8 mouse cellular contexts compared by ENCODE assay signal in the genomic region with DNA sequence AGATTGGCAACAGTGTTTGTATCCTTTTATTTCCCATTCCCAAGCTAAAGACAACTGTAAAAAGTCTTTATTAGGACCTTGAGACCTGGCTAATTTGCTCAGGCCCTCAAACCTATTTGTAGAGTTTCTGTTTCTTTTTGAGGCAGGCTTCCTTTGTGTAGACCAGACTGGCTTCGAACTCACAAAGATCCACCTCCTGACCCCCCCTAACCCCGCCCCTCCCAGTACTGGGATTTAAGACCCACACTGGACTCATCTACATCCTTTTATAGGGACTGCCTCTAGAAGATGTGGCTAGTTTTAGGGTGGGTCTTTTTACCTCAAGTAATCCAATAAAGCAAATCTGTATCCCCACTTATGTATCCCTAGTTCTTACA. TPM values are rescaled to one million over a fixed set of nuclear protein-coding genes. Genes with fewer than 3 reads are reported as not detected.
DNase-seq lines count a peak whose midpoint lies in the region; ATAC-seq and TF ChIP-seq lines count a peak whose summit lies in the region.

No protein-coding gene starts in this region.

- H3K9ac ChIP-seq in kidney, embryonic 16.5 days (replicated peaks; ENCODE audit: low read length) = peak overlapping the region; percentile 44
- no peak overlapping the region for H3K9ac ChIP-seq in intestine, embryonic 14.5 days (ENCODE audit: low read length)

- H3ac ChIP-seq in myocyte (ENCODE audit: control insufficient read depth, insufficient read length) = peak overlapping the region; percentile 65

- no peaks in the 10 kb centered on the region for H3K27me3 ChIP-seq in kidney, embryonic 16.5 days (ENCODE audit: insufficient read depth, low read length)
- peaks cover 37% of the 10 kb centered on the region for H3K27me3 ChIP-seq in embryonic facial prominence, embryonic 10.5 days (replicated peaks; ENCODE audit: low read depth, poor library complexity, severe bottlenecking)
- H3K27me3 ChIP-seq in intestine, embryonic 14.5 days (replicated peaks; ENCODE audit: control insufficient read depth, insufficient read depth, low read length) = no peaks in the 10 kb centered on the region
- H3K27me3 ChIP-seq in myocyte (ENCODE audit: control insufficient read depth, insufficient read depth, insufficient read length) = no peaks in the 10 kb centered on the region

- WGBS in kidney, embryonic 16.5 days = 24% methylated on average over 2 of the region's 2 CpGs
- 20% methylated on average over 2 of the region's 2 CpGs for WGBS in embryonic facial prominence, embryonic 10.5 days
- WGBS in intestine, embryonic 14.5 days = 31% methylated on average over 2 of the region's 2 CpGs

- peaks cover 43% of the 10 kb centered on the region for H3K79me2 ChIP-seq in myocyte (ENCODE audit: control insufficient read depth, insufficient read depth)

- ATAC-seq in kidney, embryonic 16.5 days (ENCODE audit: low FRiP score, low TSS enrichment) = no peak
- no peak for ATAC-seq in intestine, embryonic 14.5 days (replicated peaks; ENCODE audit: low FRiP score, low TSS enrichment, low read depth)

- peak overlapping the region; percentile 74 for H3K4me2 ChIP-seq in kidney, embryonic 16.5 days (replicated peaks; ENCODE audit: low read depth, low read length)
- H3K4me2 ChIP-seq in intestine, embryonic 14.5 days (ENCODE audit: low read length) = peak overlapping the region; percentile 51
- H3K4me2 ChIP-seq in myocyte (ENCODE audit: low read depth) = peak overlapping the region; percentile 92

- TF ChIP-seq POLR2A in myocyte (IDR thresholded peaks at IDR 0.05; ENCODE audit: insufficient read length, low read depth) = no peak

- no peaks in the 10 kb centered on the region for H3K9me3 ChIP-seq in kidney, embryonic 16.5 days (ENCODE audit: low read length)
- no peaks in the 10 kb centered on the region for H3K9me3 ChIP-seq in embryonic facial prominence, embryonic 10.5 days
- no peaks in the 10 kb centered on the region for H3K9me3 ChIP-seq in intestine, embryonic 14.5 days (ENCODE audit: control insufficient read depth, low read length)

- DNase-seq in kidney, postnatal 10 days = no peak
- DNase-seq in embryonic facial prominence, embryonic 10.5 days (ENCODE audit: low spot score) = no peak
- DNase-seq in intestine, embryonic 14.5 days (ENCODE audit: low spot score) = no peak
- DNase-seq in spleen, adult 12 weeks (ENCODE audit: low spot score) = no peak
- DNase-seq in cerebellum, adult 9-11 months = no peak
- no peak for DNase-seq in left cerebral cortex, adult 9 months (ENCODE audit: low spot score in 2 of 2)

- H3K27ac ChIP-seq in kidney, embryonic 16.5 days (ENCODE audit: low read length) = peak overlapping the region; percentile 84
- peak overlapping the region; percentile 99 for H3K27ac ChIP-seq in embryonic facial prominence, embryonic 10.5 days (replicated peaks)
- H3K27ac ChIP-seq in intestine, embryonic 14.5 days (ENCODE audit: low read depth) = 0 out of 2 replicates have a peak overlapping the region, but pooled peaks have one; percentile 29

- peaks cover 27% of the 10 kb centered on the region for H3K36me3 ChIP-seq in kidney, embryonic 16.5 days (ENCODE audit: insufficient read depth, low read length)
- peaks cover 30% of the 10 kb centered on the region for H3K36me3 ChIP-seq in embryonic facial prominence, embryonic 10.5 days (replicated peaks)
- H3K36me3 ChIP-seq in intestine, embryonic 14.5 days (ENCODE audit: control insufficient read depth, insufficient read depth, low read length) = peaks cover 32% of the 10 kb centered on the region
- H3K36me3 ChIP-seq in myocyte (ENCODE audit: control insufficient read depth, insufficient read depth) = peaks cover 30% of the 10 kb centered on the region

- H3K4me1 ChIP-seq in kidney, embryonic 16.5 days (ENCODE audit: insufficient read depth, low read length) = peaks cover 26% of the 10 kb centered on the region
- peaks cover 29% of the 10 kb centered on the region for H3K4me1 ChIP-seq in embryonic facial prominence, embryonic 10.5 days
- H3K4me1 ChIP-seq in intestine, embryonic 14.5 days (replicated peaks; ENCODE audit: control insufficient read depth, insufficient read depth, low read length) = peaks cover 12% of the 10 kb centered on the region

- H3K4me3 ChIP-seq in kidney, embryonic 16.5 days (ENCODE audit: low read length) = peak overlapping the region; percentile 98
- H3K4me3 ChIP-seq in embryonic facial prominence, embryonic 10.5 days = peak overlapping the region; percentile 97
- peak overlapping the region; percentile 96 for H3K4me3 ChIP-seq in intestine, embryonic 14.5 days (ENCODE audit: low read depth, low read length)
- peak overlapping the region; percentile 91 for H3K4me3 ChIP-seq in myocyte

TF ChIP-seq in myocyte, 11 proteins besides CTCF, POLR2A, EP300 and RAD21:
- TF ChIP-seq REST (IDR thresholded peaks at IDR 0.05; ENCODE audit: insufficient read depth, insufficient read length) (no peak), MYOD1 (IDR thresholded peaks at IDR 0.05; ENCODE audit: control insufficient read depth in 1 of 3, insufficient read length in 2 of 3, low read depth in 2 of 3) (no peak), MAX (IDR thresholded peaks at IDR 0.05; ENCODE audit: low read depth) (no peak), TCF3 (IDR thresholded peaks at IDR 0.05; ENCODE audit: insufficient read length, low read depth) (no peak), TCF12 (IDR thresholded peaks at IDR 0.05; ENCODE audit: insufficient read depth, poor library complexity, severe bottlenecking) (no peak), POLR2AphosphoS2 (IDR thresholded peaks at IDR 0.05; ENCODE audit: insufficient read length, low read depth) (no peak), USF1 (IDR thresholded peaks at IDR 0.05; ENCODE audit: low read depth) (no peak), E2F4 (IDR thresholded peaks at IDR 0.05; ENCODE audit: insufficient read depth) (no peak), CEBPB (IDR thresholded peaks at IDR 0.05; ENCODE audit: insufficient read depth, poor library complexity, severe bottlenecking) (no peak), SRF (IDR thresholded peaks at IDR 0.05; ENCODE audit: control insufficient read depth, insufficient read length, low read depth) (no peak), MYOG (IDR thresholded peaks at IDR 0.05; ENCODE audit: control insufficient read depth in 1 of 3, insufficient read depth in 1 of 3, insufficient read length in 2 of 3, low read depth in 2 of 3) (no peak)
TF ChIP-seq in myocyte: peak in this region for 0.

RNA-seq across cellular contexts. Expression of gene Chtop, which starts 0.4 kb away (rescaled TPM):
- polyA plus RNA-seq in kidney, embryonic 16.5 days (2015; fragmentation: Nextera tagmentation; extraction: Ambion mirVana) = 135 and 144 TPM in 2 replicates
- polyA plus RNA-seq in embryonic facial prominence, embryonic 10.5 days (2016; fragmentation: Nextera tagmentation; extraction: Ambion mirVana) = 181 and 188 TPM in 2 replicates
- 86.4 and 87.0 TPM in 2 replicates for polyA plus RNA-seq in intestine, embryonic 14.5 days (2014; fragmentation: Nextera tagmentation; extraction: Ambion mirVana)
- polyA plus RNA-seq in myocyte (2012; fragmentation: generic; extraction: Trizol) = 108 TPM

RNA-seq across cellular contexts. Expression of gene S100a1, which starts 4.5 kb away (rescaled TPM):
- polyA plus RNA-seq in kidney, embryonic 16.5 days (2015; fragmentation: Nextera tagmentation; extraction: Ambion mirVana) = 116 and 122 TPM in 2 replicates
- 5.7 and 6.4 TPM in 2 replicates for polyA plus RNA-seq in embryonic facial prominence, embryonic 10.5 days (2016; fragmentation: Nextera tagmentation; extraction: Ambion mirVana)
- polyA plus RNA-seq in intestine, embryonic 14.5 days (2014; fragmentation: Nextera tagmentation; extraction: Ambion mirVana) = 50.7 and 66.8 TPM in 2 replicates
- 189 TPM for polyA plus RNA-seq in myocyte (2012; fragmentation: generic; extraction: Trizol)

RNA-seq across cellular contexts. Expression of gene S100a13, which starts 4.5 kb away (rescaled TPM):
- 43.4 and 45.8 TPM in 2 replicates for polyA plus RNA-seq in kidney, embryonic 16.5 days (2015; fragmentation: Nextera tagmentation; extraction: Ambion mirVana)
- 8.3 and 8.5 TPM in 2 replicates for polyA plus RNA-seq in embryonic facial prominence, embryonic 10.5 days (2016; fragmentation: Nextera tagmentation; extraction: Ambion mirVana)
- 27.7 and 30.3 TPM in 2 replicates for polyA plus RNA-seq in intestine, embryonic 14.5 days (2014; fragmentation: Nextera tagmentation; extraction: Ambion mirVana)
- polyA plus RNA-seq in myocyte (2012; fragmentation: generic; extraction: Trizol) = 106 TPM

RNA-seq across cellular contexts. Expression of gene S100a14, which starts 16.9 kb away (rescaled TPM):
- polyA plus RNA-seq in kidney, embryonic 16.5 days (2015; fragmentation: Nextera tagmentation; extraction: Ambion mirVana) = 7.5 and 7.9 TPM in 2 replicates
- polyA plus RNA-seq in embryonic facial prominence, embryonic 10.5 days (2016; fragmentation: Nextera tagmentation; extraction: Ambion mirVana) = not detected in 2 replicates
- 0.91 and 1.0 TPM in 2 replicates for polyA plus RNA-seq in intestine, embryonic 14.5 days (2014; fragmentation: Nextera tagmentation; extraction: Ambion mirVana)
- polyA plus RNA-seq in myocyte (2012; fragmentation: generic; extraction: Trizol) = 2.9 TPM

RNA-seq across cellular contexts. Expression of gene Snapin, which starts 18.9 kb away (rescaled TPM):
- polyA plus RNA-seq in kidney, embryonic 16.5 days (2015; fragmentation: Nextera tagmentation; extraction: Ambion mirVana) = 73.9 and 80.1 TPM in 2 replicates
- 55.5 and 57.2 TPM in 2 replicates for polyA plus RNA-seq in embryonic facial prominence, embryonic 10.5 days (2016; fragmentation: Nextera tagmentation; extraction: Ambion mirVana)
- 67.5 and 80.6 TPM in 2 replicates for polyA plus RNA-seq in intestine, embryonic 14.5 days (2014; fragmentation: Nextera tagmentation; extraction: Ambion mirVana)
- polyA plus RNA-seq in myocyte (2012; fragmentation: generic; extraction: Trizol) = 33.7 TPM

Comparison
In these comparisons a context has a peak if more than half of its experiments do, and no peak if none do; other contexts are left out.
1. H3K27ac ChIP-seq: peak in every context shown above with its lines; median percentile 99 in embryonic facial prominence, embryonic 10.5 days; 84 in kidney, embryonic 16.5 days; 29 in intestine, embryonic 14.5 days.